Mouse (Mus musculus) WW6 (cell line): ENCODE results near the gene Cpm.
A peak's percentile ranks its signal among the peaks of the same experiment; 100 is the strongest.
"Not testable (repeated sequence)": the region's sequence is repeated elsewhere in the genome, so short reads cannot be mapped to it uniquely, and the experiment has no call there.

ENCODE experiments used
- DNase-seq: peaks from one replicate; pipeline ENCODE4 v3.0.0-alpha.2; 2013; ENCODE audit warnings: low read depth, low spot score

The Cpm gene

GRCm38 (mm10) chr10:117629169-117629971, at the start of gene Cpm:
Gene Cpm, plus strand, starts transcription at chr10:117629500.
- DNase-seq, result peak; percentile 45

DNA sequence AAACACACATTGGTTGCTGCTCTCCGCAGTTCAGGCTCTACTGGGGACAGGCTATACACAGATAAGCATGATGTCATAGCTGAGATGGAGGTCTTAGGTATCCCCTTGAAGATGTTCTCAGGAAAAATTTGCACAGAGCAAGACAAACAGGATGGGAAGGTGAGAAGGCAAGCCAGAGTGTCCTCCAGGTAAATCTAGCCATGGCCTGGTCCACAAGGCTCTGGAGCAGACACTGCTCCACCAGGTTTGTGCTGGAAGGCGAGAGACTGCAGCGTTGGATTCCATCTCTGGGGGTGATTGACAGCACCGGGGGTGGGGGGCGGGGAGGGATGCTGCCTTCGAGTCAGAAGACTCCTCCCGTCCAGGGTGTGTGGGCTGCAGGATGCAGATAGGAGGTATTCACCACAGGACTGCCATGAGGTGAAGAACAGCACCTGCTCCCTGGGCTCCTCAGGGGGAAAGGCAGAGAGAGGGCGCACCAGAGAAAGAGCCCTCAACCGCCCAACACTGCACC, 49.5 kb upstream of the Cpm start:
- DNase-seq, result no peak

DNA sequence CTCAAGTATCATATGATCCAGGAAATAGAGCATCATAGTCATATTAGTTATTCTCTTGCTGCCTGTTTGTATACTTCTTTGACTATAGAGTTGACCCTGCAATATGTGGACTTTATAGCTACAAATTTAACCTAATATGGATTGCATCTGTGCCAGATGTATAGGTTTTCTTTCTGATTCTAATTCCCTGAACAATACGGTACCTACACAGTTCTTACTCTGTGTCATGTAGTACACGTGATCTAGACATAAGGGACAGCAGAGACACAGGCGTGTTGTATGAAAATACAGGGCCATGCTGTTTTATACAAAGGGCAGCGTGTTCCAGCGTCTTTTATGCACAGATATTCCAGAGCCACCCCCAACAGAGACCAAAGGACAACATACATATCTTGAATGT, 48.9 kb upstream of the Cpm start:
- DNase-seq, result no peak

GRCm38 (mm10) chr10:117581007-117581752, 48.1 kb upstream of the Cpm start:
- DNase-seq, result no peak

- DNase-seq, result no peak
Observed at GRCm38 (mm10) chr10:117581753-117582062, 47.6 kb upstream of the Cpm start.

- DNase-seq, result no peak
Observed at GRCm38 (mm10) chr10:117583155-117584061, 45.9 kb upstream of the Cpm start.

- no peak for DNase-seq
Observed at GRCm38 (mm10) chr10:117584102-117584501, 45.2 kb upstream of the Cpm start.

DNA sequence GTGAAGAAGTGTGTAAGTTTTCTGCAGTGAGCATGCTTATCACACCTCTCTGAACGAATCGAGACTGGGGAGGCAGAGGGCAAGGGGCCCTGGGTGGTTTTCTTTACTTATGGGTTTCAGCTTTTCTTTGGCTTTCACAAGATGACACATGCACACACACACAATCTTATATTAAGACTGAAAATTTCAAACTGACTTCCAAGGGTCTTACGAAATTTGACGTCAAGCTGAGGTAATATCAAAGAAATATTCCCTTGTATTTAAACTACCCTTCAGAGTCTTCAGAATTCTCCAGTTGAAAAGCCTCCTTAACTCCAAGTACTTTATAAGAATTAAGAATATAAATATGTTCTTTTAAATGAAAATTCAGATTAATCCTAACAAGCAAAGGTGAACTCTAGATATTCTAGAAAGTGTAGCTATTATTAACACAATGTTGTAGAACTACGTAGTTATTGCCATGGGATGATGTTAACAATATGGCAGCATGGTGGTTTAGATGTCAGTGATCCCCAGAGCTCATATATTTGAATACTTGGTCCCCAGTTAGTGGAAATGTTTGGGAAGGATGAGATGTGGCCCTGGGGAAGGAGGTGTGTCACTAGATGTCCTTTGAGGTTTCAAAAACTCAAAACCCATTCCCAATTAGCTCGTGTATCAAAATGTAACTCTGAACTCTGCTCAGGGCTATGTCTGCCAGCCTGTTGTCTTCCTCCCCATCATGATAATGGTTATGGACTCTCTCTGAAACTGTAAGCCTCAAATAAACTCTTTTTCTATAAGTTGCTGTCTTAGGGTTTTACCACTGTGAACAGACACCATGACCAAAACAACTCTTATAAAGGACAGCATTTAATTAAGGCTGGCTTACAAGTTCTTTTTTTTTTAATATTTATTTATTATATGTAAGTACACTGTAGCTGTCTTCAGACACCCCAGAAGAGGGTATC, 44.5 kb upstream of the Cpm start:
- no peak for DNase-seq

- DNase-seq, result no peak
Observed at GRCm38 (mm10) chr10:117585600-117586299, 43.5 kb upstream of the Cpm start.

- no peak for DNase-seq
Observed at GRCm38 (mm10) chr10:117586859-117587258, 42.4 kb upstream of the Cpm start.

GRCm38 (mm10) chr10:117587335-117587734, 42.0 kb upstream of the Cpm start:
- no peak for DNase-seq

GRCm38 (mm10) chr10:117588416-117589143, 40.7 kb upstream of the Cpm start:
- not testable (repeated sequence) for DNase-seq

- no peak for DNase-seq
Observed at GRCm38 (mm10) chr10:117589144-117589940, 40.0 kb upstream of the Cpm start.

- no peak for DNase-seq
Observed at GRCm38 (mm10) chr10:117590331-117591301, 38.7 kb upstream of the Cpm start.

DNA sequence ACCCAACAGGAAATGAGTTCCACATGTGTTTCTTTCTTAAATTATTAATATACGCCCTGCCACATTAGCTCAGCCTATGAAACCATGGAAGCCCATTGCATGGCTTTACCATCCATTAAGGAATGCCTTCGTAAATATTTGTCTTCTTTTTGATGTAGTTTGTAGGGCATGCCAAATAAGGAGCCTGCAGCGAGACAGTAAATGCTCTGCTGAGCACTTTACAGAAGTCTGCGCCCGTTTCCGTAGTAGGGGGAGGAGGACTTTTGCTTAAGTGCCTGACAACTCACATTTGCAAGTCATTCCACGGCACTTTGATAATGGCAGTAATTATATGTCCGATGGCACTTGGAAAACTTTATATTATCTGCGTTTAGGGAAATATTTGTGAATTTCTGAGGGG, 37.5 kb upstream of the Cpm start:
- DNase-seq, result no peak

- DNase-seq, result no peak
Observed at GRCm38 (mm10) chr10:117592306-117593040, 36.8 kb upstream of the Cpm start.
